ENCODE assay signal across 11 mouse cellular contexts in genomic region chr10:8951937-8952336, GRCm38 (mm10).
"Had no signal": no experiment of that assay in that cellular context is flagged by ENCODE, and none has a peak within 500 bp of the region (broad histone marks: within the 10 kb centered on the region; RNA-seq: fewer than 3 reads in every experiment).

No protein-coding gene starts in this region.

- H3K4me1 ChIP-seq: liver, embryonic 15.5 days had no signal

- H3K27ac ChIP-seq: limb, embryonic 12.5 days; liver, embryonic 15.5 days; midbrain, embryonic 13.5 days had no signal

- H3K4me3 ChIP-seq: limb, embryonic 12.5 days; liver, embryonic 15.5 days; midbrain, embryonic 13.5 days; stomach, embryonic 15.5 days had no signal

- H3K27me3 ChIP-seq: limb, embryonic 12.5 days; liver, embryonic 15.5 days; midbrain, embryonic 13.5 days; stomach, embryonic 15.5 days had no signal

- H3K36me3 ChIP-seq: limb, embryonic 12.5 days; liver, embryonic 15.5 days; midbrain, embryonic 13.5 days; stomach, embryonic 15.5 days had no signal

- DNase-seq: layer of hippocampus, postnatal 36 days; lung, adult 2 months; lung, postnatal 36 days; right cerebral cortex, adult 18-20 months; right cerebral cortex, postnatal 25 days; thymus, adult 2 months; thymus, postnatal 25 days had no signal
